Mouse (Mus musculus) cerebellum, postnatal 10 days (tissue): ENCODE data around the gene Fam71d.

ENCODE experiments used
- DNase-seq, 2 experiments: peaks; one replicate each; pipeline ENCODE4 v3.0.0; 2021; ENCODE audit warnings: mixed read lengths in 2 of 2

Gene Fam71d

DNA sequence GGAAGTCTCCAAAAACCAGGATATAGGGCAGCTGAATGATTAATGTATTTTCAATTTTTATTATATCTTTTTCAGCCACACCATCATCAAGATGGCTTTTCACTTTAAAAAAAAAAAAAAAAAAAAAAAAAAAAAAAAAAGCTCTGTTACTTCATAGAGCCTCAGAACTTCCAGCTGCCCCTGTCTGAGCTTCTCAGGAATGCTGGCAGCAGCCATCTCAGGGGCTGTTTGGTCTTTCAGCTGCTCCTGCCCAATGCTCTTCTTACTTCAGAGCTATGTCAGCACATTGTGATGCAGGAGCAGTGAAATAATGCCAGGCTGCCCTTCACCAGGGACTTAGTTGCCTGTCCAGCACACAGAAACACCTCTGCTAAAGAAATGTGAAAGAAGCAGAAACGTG, at the start of gene Fam71d:
Gene Fam71d (plus strand): TSS at position 211 of the 400 bp plus-strand sequence.
- no peak for DNase-seq

DNA sequence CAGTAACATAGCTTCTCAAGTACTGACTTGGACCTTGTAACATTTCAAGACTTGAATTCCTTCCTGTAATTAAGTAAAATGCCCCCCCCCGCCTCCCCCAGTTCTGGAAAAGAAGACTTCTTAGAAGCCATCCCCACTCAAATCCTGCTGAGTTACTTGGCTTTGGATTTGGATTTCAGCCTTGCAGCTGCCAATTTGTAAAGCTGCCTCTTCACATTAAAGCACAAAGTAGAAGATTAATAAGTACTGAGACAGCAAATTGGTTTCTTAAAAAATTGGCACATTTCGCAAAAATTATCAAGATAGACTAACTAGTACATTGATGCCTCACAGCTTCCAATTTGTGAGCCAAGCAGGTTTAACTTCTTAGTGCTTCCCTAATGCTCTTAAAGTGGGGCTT, 47.6 kb upstream of the Fam71d start:
- peak; percentile 39 to 43 for DNase-seq

DNA sequence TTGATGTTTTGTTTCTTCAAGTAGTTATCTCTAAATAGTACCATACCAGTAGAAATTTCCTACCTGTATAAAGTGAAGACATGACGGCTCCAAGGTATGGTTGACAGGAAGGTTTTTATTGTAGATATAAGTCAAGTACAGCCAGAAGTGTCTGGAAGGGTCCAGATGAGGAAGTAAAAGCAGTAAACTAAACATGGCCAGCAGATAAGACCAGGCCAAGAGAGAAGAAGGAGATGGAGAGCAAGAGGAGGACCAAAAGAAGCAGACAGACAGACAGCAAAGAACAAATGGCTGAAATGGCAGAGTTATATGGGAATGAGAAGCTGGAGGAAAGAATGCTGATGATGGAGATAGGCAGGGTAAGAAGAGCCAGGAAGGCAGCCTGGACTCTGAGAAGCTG, 46.1 kb upstream of the Fam71d start:
- DNase-seq, result no peak

DNA sequence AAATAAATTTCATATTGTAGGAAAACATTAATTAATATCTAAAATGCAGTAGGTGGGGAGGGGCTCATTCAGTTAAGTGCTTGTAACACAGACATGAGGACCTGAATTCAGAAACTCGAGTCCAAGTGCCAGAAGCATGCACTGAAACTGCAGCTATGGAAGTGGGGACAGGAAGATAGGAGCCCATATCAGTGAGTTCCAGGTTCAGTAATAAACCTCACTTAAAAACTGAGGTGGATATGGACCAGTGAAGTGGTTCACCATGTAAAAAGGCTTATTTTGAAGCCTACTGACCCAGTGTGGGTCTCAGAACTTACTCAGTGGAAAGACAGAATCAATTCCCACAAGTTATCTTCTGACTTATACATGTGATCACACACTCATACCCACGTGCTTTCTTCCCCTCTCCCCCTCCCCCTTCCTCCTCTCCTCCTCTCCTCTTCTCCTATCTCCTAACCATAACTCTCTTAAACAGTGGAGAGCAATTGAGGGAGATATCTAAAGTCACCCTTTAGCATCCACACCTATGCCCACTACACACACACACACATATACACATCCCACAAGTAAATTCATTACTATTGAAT, 31.5 kb upstream of the Fam71d start:
- no peak for DNase-seq

DNA sequence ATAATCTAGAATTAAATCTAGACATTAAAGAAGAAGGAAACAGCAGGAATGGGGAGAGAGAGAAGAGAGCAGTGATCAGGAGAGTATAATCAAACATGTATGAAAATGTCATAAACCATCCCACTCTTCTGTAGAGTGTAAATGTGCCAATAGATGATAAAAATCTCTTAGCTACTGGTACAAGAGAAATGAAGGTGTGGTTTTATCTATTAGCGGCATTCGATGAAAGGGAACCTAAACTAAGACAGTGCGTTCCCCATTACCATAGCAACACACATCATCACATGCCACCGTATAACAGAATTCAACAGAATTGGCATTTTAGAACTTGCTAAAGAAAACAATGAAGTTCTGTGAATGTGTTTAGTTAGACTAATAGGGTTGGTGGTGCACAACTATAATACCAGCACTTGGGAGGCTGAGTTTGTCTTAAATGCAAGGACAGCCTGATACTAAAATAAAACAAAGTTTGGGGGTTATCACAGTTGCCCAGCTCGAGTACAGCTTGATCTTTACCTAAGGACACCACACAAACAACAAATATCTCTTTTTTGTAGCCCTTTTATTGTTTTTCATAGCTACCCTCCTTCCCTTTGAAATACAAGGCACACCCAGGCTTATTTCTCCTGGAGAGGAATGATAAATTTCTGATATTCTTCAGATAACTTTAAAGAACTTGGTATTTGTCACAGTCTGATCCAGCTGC, 13.1 kb upstream of the Fam71d start:
- no peak for DNase-seq

DNA sequence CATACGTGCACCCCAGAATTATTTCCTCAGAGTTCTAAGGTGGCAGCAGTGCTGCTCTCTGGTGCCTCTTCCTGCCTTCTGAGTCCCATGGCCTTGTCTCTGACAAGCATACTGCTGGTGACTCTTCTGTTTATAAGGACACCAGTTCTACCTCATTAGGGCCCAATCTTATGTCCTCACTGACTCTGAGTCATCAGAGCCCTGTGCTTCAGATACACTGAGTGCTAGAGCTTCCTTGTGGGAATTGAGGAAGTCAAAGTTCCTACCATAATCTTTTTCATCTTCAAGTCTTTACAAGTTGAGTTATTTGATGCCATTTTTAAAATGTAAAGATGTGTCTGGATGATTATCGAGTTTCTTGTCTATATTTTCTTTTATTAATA, 12.5 kb upstream of the Fam71d start:
- DNase-seq, result no peak

DNA sequence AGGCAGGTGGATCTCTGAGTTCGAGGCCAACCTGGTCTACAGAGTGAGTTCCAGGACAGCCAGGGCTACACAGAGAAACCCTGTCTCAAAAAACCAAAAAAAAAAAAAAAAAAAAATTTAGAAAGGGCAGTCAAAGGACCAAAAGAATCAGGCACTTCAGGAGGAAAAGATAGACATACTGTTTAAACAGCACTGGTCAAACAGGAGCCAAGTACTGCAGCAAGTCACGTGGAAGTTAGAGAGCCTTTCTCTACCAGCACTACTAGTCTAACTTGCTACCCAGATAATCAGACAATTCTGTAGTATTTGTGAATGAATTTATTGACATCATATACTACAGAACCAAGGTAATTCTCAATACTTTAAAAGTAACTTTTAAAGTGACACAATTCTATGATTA, 10.3 kb upstream of the Fam71d start:
- DNase-seq, result no peak

DNA sequence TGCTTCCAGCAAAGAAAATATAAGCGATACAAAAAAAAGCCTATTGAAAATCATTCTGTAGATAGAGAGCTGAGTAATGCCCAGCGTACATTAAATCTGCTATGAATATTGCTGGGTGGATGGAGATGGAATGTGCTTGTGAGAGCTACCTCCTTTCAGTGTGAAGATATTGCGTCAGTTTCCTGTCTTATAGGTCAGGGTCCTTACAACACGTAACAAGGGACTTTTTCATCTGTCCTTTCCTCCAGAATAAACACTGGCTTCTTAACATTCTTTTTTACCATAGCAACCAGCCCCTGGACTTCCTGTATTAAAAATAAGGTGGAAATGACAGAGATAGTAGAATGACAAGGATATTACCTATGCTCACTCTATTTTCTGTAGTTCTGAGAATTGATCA, 9.1 kb upstream of the Fam71d start:
- DNase-seq, result no peak

DNA sequence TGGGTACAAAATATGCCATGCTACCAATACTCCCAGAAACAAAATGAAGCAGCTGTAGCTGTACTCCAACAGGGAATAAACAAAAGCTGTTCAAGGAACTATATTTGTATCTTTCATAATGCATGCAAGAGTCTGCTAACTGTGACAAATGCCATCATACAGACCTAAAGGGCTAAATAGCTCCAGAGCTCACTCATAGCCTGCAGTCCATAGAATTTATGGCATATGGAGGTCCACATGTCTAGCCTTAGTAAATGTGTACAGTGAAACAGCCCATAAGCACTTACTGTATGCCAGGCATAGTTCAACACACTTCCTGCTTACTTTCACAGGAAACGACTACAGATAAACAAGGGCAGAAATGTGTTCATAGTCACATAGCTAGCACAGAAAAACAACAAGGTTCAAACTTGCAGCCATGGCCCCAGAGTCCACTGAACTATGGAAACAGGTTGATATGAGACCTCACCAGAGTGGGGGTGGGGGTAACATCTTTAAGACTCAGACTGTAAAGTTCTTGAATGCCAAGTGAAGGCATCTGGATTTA, 5.6 kb upstream of the Fam71d start:
- DNase-seq, result no peak

DNA sequence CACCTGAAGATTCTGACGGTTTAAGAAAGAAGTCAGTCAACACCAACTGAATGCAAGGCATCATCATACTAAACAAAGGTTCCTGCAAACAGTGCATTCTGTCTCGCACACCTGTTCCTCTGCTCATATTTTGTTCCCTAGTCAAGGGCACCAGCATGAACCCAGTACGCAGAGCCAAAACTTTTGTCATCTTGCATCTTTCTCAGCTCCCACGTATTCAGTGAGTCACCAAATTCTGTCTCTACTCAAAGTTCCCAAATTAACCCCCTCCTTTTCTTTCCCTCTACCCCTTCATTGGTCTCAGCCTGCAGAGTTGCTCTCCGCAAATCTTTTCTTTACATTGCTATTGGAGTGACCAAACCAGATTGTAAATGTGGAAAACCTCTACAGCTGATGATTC, 2.5 kb upstream of the Fam71d start:
- no peak for DNase-seq

DNA sequence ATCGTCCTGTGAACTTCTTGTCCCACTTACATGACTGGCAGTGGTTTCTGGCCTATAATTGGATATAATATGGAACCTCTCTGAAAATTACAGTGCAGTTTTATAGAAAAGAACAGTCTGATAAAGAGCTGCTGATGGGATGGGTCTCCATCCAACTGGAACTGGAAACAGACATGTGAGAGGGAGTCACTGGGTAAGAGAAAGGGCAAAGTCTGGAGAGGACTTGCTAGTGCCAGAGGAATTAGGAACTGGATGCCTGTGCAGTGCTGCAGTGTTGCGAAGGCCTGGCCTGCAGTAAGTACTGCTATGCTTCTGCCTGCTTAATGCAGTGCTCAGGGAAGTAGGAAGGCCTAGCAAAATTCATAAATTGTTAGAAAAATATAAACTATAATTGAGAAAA, 1.9 kb downstream of the Fam71d start:
- no peak for DNase-seq

DNA sequence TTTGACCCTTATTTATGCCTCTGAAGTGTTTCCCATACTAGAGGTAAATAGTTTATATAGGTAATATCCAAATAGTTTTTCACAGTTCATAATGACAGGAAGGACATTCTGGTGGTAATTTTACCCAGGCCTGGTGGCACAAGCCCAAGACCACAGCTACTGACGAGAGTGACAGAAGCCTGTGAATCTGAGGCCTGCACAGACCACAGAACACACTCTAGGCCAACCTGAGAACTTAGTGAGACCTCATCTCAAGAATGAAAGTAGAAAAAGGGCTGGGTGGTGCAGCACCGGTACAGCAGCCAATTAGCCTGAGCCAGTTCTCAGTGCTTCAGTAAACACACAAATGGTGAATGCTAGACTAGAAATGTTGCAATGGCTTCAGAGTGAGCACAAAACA, 26.4 kb downstream of the Fam71d start:
- no peak for DNase-seq

DNA sequence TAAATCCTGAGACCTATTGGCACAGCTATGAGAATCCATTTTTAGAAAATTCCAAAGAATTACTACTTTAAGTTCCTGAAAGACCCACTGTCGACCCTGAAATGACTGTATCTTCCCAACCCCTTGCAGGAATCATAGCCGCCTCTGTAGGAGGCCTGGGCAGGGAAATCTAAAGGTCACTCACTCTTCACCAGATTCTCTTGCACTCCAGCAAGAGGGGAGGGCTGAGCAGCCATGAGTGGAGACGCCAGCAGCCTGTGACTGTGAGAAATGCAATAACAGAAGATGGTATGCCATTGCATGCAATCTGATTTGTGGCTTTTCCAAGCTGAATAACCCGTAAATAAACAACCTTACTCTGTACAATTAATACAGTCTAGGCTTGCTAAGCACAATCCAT, 36.4 kb downstream of the Fam71d start:
- no peak for DNase-seq

DNA sequence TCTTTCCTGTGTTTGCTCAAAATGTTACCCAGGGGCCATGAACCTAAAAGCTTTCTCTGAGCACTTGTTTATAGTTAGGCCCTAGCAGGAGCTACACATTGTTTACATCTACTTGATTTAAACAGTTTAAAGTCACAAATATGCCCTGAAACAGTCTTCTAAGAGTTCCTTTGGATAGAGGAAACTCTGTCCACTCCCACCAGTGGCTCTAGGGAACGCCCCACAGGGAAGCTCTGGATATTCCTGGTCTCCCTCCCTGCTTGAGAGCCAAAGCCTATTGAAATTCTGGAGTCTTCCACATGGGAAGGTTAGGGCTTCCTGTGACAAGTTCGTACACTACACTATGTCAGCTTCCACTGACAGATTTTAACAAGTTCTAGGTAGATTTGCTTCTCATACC, 48.3 kb downstream of the Fam71d start:
- no peak for DNase-seq

DNA sequence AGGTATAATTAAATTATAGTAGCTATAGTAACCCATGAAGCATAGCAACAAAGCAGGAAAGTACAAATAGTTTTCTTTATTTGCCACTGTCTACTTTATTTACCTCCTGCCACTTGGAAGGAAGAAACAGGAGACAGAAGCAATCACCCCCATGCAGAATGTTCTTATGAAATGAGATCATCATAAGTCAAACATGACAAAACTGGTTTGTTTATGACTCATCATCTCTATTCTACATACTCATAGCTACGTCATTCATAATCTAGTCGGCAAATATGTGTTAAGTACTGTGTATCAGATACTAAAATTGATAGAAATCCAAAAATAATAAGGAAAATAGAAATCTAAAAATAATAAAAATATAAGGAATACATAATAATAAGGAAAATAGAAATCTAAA, 49.0 kb downstream of the Fam71d start:
- no peak for DNase-seq

DNA sequence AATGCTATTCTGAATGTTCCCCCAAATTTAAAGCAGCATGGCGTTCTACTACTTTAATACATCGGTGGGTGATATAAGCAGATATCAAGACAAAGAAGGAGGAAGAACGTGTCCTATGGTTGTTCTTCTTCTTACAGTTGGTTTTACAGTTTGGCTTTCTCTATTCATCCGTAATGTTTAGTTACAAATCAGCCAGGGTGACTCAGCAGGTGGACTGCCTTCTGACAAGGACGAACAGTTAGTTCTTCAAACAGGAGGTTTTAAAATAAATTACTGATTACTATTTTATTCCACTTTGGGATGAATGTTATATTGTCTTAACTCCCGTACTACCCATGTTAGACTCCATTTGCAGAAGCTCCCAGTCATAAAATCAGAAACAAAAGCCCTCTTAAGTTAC, 54.9 kb downstream of the Fam71d start:
- DNase-seq, result no peak

DNA sequence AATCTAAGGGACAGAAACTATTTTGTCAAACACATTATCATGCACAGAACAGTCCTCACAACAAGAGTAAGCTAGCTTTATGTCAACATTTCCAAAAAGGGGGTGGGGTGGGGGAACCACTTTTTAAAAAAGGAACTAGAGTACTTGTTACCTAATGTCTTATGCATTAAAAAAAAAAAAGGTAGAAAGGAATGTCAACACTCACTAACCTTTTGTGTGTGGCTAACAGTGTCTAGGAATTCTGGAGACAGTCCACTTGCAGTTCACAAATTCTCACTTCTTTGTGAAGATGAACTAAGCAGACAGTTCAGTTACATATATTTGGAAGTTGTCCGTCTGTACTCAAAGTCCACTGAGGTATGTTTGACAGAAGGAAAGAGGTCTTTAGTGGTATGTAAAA, 56.1 kb downstream of the Fam71d start:
- DNase-seq, result no peak

DNA sequence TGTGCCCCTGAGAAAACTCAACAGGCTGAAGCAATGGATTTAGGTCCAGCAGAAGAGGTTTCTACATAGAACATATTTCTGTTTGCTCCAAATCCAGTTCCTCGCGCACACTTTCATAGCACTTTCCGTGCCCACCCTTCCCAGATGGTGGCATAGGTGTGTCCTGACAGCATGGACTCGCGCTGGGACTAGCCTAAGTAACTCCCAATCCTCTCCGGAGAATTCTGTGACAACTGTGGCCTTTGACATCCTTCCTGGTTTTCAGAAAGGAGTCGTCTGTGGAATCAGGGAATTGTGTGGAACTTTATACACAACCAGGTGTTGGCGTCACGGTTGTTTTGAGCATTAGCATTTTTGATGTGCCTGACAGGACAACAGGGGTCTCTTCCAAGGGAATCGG, 56.8 kb downstream of the Fam71d start:
- DNase-seq, result no peak

DNA sequence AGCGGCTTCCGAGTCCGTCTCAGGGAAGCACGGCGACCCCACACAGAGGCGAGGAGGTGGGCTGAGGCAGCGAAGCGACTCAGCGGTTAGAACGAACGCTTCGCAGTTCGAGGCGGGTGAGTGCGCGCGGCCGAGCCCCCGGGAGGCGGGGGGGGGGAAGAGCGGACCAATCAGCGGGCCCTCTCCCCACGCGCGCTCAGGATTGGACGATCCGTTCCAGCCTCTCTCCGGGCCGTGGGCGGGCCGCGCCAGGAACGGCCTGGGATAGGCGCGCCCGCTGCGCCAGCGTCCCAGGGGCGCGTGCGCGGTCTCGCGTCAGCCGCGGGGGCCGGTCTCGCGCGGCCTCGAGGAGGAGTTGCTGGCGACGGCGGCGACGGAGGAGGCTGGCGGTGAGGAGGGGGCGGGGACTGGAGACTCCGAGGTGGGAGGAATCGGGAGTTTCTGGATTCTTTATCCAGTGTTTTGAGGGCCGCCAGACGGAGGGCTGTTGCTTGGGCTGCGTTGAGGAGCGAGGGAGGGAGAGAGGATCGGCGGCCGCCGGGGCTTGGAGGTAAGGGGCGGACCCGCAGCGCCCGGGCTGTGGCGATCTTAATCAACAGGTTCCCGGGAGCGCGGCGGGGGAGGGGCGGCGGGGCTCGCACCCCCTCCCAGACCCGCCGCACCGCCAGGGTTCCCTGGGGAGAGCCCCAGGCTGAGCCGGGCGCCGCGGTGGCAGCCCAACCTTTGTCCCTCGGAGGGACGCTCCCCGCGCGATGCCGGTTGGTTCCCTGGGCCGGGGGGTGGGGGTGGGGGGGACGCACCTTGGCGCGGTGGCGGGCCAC, 57.4 kb downstream of the Fam71d start, which contains the start of gene Mpp5:
Gene Mpp5 (plus strand): TSS at position 351 of the 821 bp plus-strand sequence.
- DNase-seq, result peak; percentile 97 to 98

DNA sequence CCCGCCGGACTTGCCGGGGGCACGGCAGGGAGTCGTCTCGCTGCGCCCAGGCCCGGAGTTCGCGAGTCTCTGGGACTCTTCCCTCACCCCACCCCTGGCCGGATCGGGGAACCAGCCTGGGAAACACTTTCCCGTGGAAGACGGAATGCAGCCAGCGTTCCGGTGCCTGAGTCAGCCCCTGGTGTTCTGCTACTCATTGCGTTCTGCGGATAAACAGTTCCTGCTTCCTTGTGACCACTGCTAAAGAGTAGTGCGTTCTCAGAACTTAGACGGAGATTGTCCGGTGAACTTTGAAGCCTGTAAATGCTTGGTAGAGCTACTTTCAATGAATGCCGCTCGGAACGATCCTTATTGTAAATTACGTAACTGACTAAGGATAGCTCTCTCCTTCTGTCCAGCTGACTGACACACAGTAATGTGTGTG, 58.1 kb downstream of the Fam71d start:
- DNase-seq, result peak; percentile 62 to 63

DNA sequence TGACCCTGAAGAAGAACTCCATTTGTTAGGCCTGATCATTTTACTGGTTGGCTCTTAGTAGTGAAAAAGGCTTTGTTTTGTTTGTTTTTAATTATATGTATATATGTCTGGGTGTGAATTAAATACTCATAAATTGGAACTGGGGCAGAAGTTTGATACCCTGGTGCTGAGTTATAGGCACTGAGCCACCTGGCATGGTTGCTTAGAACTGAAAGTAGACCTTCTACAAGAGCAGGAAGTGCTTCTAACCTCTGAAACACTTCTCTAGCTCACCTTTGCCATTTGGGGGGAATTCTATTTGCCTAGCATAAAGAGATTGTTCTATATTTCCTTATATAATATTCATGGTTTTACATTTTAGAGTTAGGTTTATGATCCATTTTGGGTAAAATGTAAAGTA, 70.6 kb downstream of the Fam71d start:
- no peak for DNase-seq

DNA sequence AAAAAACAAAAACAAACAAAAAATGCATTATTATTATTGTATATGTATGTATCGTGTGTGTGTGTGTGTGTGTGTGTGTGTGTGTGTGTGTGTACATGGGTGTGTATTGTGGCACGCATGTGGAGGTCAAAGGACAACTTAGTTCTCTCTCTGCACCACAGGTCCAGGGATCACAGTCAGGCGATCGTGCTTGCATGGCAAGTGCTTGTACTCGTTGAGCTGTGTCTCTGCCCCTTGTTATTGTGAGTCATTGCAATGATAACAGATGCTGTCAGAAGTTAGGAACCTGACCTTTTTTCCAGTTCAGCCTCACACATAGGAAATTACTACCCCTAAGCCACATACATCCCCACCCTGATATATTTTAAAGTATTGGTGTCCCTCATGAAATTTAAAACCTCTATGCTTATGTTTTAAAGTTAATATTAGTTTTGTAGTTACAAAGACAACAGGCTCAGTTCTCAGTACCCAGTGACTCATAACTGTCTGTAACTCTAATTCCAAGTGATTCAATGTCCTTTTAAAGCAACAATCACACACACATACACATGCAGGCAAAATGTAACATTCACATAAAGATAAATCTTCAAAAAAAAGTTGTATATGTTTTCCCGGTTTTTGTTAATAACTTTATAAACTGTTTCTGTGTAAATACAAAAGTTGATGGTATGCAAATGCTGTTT, 77.8 kb downstream of the Fam71d start:
- DNase-seq, result no peak

DNA sequence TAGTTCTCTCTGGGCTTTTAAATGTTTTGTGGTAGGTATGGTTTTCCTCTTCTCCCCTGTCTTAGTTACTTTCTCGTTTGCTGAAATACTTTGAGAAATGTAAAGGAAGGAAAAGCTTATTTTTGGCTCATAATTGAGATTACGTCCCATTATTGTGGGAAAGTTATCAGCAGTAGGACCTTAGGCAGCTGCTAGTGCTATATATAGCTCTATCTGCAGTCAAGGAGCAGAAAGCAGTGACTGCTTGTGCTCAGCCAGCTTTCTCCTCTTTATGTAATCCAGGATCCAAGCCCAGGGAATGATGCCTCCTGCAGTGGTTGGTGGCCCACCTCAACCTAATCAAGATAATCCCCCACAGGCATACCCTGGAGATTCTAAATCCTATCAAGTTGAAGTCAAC, 81.9 kb downstream of the Fam71d start:
- DNase-seq, result no peak
